Mouse (Mus musculus): ENCODE measurements around the gene Gm2696.
"Not testable (repeated sequence)": the region's sequence is repeated elsewhere in the genome, so short reads cannot be mapped to it uniquely, and the experiment has no call there.

The Gm2696 gene

GRCm38 (mm10) chr10:77814382-77814781 lies at the start of gene Gm2696:
TSS of gene Gm2696 (plus strand) at chr10:77814682.
- TF ChIP-seq GATA4 (IDR thresholded peaks at IDR 0.05; ENCODE audit: insufficient replicate concordance, low read length): no peak

- no peak for TF ChIP-seq GATA4 (IDR thresholded peaks at IDR 0.05; ENCODE audit: insufficient replicate concordance, low read length)
These were observed 44.8 kb upstream of the Gm2696 start for GRCm38 (mm10) chr10:77769727-77770126.

GRCm38 (mm10) chr10:77771225-77771624 lies 43.3 kb upstream of the Gm2696 start, which contains the start of gene Gm3238:
TSS of gene Gm3238 (minus strand) at chr10:77771325.
- not testable (repeated sequence) for TF ChIP-seq GATA4 (IDR thresholded peaks at IDR 0.05; ENCODE audit: insufficient replicate concordance, low read length)

GRCm38 (mm10) chr10:77776844-77777243 lies 37.6 kb upstream of the Gm2696 start, which contains the start of gene Gm7138:
TSS of gene Gm7138 (minus strand) at chr10:77776944.
- TF ChIP-seq GATA4 (IDR thresholded peaks at IDR 0.05; ENCODE audit: insufficient replicate concordance, low read length): not testable (repeated sequence)

GRCm38 (mm10) chr10:77782442-77782841 lies 32.0 kb upstream of the Gm2696 start, which contains the start of gene Gm3250:
TSS of gene Gm3250 (minus strand) at chr10:77782542.
- TF ChIP-seq GATA4 (IDR thresholded peaks at IDR 0.05; ENCODE audit: insufficient replicate concordance, low read length): not testable (repeated sequence)

GRCm38 (mm10) chr10:77787876-77788275 lies 26.6 kb upstream of the Gm2696 start, which contains the start of gene Gm7137:
TSS of gene Gm7137 (minus strand) at chr10:77788200.
- not testable (repeated sequence) for TF ChIP-seq GATA4 (IDR thresholded peaks at IDR 0.05; ENCODE audit: insufficient replicate concordance, low read length)

GRCm38 (mm10) chr10:77788621-77789020 lies 25.9 kb upstream of the Gm2696 start:
- no peak for TF ChIP-seq GATA4 (IDR thresholded peaks at IDR 0.05; ENCODE audit: insufficient replicate concordance, low read length)

GRCm38 (mm10) chr10:77794976-77795375 lies 19.5 kb upstream of the Gm2696 start, which contains the start of gene Gm9639:
TSS of gene Gm9639 (minus strand) at chr10:77795076.
- TF ChIP-seq GATA4 (IDR thresholded peaks at IDR 0.05; ENCODE audit: insufficient replicate concordance, low read length): no peak

GRCm38 (mm10) chr10:77797677-77798076 lies 16.8 kb upstream of the Gm2696 start:
- no peak for TF ChIP-seq GATA4 (IDR thresholded peaks at IDR 0.05; ENCODE audit: insufficient replicate concordance, low read length)

- TF ChIP-seq GATA4 (IDR thresholded peaks at IDR 0.05; ENCODE audit: insufficient replicate concordance, low read length): no peak
These were observed 15.5 kb upstream of the Gm2696 start, which contains the start of gene Gm19668 for GRCm38 (mm10) chr10:77798921-77799508. TSS of gene Gm19668 (minus strand) at chr10:77799133.

GRCm38 (mm10) chr10:77804095-77804494 lies 10.4 kb upstream of the Gm2696 start:
- no peak for TF ChIP-seq GATA4 (IDR thresholded peaks at IDR 0.05; ENCODE audit: insufficient replicate concordance, low read length)

- TF ChIP-seq GATA4 (IDR thresholded peaks at IDR 0.05; ENCODE audit: insufficient replicate concordance, low read length): no peak
These were observed 2.7 kb upstream of the Gm2696 start, which contains the start of gene Gm9507 for GRCm38 (mm10) chr10:77811743-77812142. TSS of gene Gm9507 (minus strand) at chr10:77811843.

- TF ChIP-seq GATA4 (IDR thresholded peaks at IDR 0.05; ENCODE audit: insufficient replicate concordance, low read length): no peak
These were observed 1.0 kb downstream of the Gm2696 start for GRCm38 (mm10) chr10:77815514-77815913.

- TF ChIP-seq GATA4 (IDR thresholded peaks at IDR 0.05; ENCODE audit: insufficient replicate concordance, low read length): no peak
These were observed 4.0 kb downstream of the Gm2696 start for GRCm38 (mm10) chr10:77818523-77818922.

- TF ChIP-seq GATA4 (IDR thresholded peaks at IDR 0.05; ENCODE audit: insufficient replicate concordance, low read length): no peak
These were observed 4.7 kb downstream of the Gm2696 start for GRCm38 (mm10) chr10:77819203-77819602.

GRCm38 (mm10) chr10:77826951-77827350 lies 12.5 kb downstream of the Gm2696 start, which contains the start of gene Krtap10-4:
TSS of gene Krtap10-4 (minus strand) at chr10:77827095.
- TF ChIP-seq GATA4 (IDR thresholded peaks at IDR 0.05; ENCODE audit: insufficient replicate concordance, low read length): no peak

Data from liver, adult (tissue).